Mouse (Mus musculus): ENCODE measurements around the gene Atp6v1f.

Gene Atp6v1f

DNA sequence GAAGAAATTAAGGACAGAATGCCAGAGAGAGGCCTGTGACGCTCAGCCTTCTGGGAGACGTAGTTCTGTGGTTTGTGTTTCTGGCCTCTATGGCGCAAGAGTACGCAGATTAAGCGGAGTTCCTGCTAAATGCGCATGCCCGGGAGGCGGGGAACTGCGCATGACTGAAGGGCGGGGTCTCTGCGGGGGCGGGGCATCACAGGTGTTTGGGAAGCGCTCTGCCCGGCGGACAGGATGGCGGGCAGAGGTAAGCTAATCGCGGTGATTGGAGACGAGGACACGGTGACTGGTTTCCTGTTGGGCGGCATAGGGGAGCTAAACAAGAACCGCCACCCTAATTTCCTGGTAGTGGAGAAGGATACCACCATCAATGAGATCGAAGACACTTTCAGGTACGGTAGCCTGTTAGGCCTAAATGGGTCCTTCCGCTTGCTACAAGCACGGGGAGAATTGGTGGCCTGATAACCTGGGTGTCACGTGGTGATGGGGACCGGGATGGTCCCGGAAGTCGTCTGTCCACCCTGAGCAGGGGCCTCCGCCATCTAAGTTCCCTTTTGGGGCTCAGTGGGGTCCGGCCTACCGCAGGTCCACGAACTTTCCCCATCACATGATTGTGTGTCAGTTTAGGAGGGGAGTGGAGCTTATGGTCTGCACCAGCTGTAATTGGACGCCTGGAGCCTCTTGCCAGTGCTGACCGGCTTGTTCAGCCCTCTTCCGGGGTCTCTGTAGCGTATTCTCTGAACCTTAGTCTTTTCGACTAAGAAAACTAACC is at the start of gene Atp6v1f:
Atp6v1f (plus strand) TSS at position 136 of the 772 bp plus-strand sequence.
- peak; percentile 93 for DNase-seq

DNA sequence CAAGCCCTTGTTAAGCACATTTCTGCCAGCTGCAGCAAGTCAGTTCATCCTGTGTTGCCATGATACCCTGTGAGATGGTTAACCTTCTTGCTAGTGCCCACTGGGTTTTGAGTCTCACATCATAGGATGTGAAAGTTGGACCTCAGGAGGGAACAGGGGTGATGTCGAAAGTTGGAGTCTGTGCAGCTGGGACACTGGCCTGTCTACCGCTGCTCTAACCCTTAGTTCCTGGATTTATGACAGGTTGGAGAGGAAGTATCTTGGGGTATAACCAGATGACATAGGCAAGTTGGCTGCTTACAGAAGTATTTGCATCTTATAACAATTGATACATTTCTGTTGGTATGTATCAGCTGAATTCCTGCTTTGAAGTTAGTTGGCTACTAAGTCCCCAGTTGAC is 46.9 kb upstream of the Atp6v1f start:
- DNase-seq: no peak

DNA sequence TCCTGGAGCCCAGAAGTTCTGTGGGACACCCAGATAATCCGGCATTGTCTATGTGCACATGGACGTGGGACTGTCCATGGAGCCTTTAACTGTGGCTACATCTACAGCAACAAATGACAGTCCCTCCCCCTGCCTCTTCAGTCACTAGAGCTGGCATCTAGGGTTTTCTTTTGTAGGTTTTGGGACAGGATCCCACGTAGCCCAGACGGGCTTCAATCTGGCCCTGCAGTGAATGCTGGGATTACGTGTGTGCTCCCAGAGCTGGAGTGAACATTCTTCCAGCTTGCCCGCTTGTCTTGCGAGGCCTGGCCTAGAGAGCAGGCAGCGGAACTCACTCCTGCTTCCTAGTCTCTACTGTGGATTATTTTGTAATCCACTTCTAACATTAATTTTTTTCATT is 42.4 kb upstream of the Atp6v1f start:
- no peak for DNase-seq

DNA sequence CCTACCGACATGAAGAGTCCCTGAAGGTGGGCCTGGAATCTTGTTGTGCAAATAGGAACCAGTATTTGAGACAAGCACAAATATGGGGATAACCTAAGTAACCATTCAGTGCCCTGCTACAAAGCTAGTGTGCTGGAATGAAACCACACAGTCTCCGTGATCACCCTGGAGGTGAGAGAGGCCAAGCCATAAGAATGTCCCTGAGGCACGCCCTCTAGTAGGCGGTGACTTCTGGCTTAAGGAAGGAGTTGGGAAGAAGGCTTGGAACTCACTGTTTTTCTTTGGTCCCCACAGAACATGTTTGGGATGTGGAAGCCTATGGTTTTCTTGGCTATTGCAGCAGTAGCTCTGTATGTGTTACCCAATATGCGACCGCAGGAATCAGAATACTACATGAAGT is 41.2 kb upstream of the Atp6v1f start:
- DNase-seq: no peak

DNA sequence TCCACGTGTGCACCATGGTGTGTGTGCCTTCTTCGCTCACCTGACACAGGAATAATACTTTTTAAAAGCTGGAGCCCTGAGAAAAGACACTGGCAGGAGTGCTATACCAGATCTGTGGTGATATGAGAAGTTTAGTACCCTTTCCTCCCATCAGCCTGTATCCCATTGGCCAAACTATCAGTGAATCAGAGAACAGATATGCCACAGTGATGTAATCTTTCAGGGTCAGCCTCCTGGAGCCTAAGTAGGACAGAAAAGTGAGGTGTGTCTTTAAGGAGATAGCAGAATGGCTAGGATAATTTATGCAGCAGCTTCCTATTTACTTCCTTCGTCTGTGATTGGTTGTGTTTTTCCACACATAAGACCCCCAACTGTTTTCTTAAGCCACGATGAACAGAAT is 39.3 kb upstream of the Atp6v1f start:
- no peak for DNase-seq

DNA sequence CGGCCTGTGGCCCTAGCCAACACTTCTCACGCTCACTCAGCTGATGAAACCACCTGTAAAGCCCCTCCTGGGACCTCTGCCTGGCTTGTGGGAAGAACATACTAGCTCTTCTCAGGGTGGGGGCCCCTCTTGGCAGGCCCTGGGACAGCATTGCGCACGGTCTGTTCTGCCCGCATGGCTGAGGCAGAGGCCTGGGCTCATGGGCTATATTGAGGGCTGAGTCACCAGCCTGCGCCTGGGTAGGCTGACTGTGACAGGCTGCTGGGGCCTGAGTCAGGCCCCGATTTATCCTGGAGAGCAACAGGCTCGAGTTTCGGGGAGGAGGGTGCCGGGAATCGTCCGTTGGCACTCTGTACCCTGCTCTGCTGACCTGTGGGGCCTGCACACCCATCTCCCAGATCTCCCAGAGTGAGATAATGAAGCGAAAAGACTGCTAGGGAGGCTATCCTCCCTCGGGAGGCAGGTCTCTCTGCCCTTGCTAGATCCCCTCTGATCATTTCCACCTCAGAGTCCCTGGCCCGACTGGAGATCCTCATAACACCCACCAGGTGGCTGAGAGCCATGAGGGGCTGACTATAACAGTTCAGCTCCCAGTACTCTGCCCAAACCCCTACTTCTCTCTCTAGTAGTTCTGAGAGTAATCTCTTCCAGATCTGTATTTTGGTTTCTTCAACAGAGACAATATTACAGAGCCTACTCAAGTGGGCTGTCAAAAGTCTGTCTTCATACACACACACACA is 36.7 kb upstream of the Atp6v1f start:
- DNase-seq: no peak

DNA sequence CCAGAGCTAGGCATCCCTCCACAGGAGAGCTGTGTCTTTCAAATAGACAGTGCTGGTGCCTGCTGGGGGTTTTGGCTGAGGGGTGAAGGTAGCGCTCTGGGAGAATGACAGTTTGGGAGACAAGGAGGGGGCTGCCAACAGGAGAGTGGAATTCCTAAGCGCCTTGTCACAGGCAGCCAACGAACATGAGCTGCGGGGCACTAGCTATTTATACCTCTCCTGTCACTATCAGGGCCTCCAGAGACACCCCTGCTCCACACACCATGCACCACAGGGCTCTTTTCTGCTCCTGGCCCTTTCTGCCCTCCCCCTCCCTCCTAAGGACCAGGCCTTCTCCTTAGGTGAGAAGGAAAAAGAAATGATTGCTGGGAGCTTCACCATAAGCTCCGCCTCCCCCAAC is 36.0 kb upstream of the Atp6v1f start:
- DNase-seq: no peak

DNA sequence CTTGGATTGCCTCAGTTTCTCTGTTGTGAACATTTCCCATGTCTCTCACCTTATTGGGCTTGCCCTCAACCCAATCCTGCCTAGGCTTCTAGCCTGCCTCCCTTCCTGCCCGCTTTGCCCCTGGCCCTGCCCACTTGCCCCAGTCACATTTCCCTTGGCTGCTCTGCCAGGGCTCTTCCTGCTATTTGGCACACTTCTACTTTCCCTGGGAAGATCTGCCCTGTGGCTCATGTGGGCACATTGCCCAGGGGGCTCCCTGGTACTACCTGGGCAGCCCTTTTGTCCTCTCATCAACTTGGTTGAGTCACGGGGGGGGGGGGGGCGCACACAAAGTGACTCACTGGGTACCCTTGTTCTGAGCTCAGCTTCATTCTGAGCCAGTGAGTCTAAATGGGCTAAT is 35.4 kb upstream of the Atp6v1f start:
- DNase-seq: no peak

DNA sequence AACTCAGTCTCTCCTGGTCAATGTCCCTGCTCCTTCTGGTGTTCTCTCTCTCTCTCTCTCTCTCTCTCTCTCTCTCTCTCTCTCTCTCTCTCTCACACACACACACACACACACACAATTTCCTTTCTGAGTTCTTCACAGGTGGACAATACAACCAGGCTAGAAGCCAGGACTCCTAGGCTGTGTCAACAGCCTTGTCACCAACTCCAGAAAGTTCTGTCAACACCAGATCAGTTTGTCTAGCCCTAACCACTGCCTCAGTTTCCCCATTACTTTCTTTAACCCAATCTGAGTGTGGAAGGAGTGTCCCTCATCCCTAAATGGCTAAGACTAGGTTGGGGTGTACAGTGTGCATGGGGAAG is 34.9 kb upstream of the Atp6v1f start:
- no peak for DNase-seq

DNA sequence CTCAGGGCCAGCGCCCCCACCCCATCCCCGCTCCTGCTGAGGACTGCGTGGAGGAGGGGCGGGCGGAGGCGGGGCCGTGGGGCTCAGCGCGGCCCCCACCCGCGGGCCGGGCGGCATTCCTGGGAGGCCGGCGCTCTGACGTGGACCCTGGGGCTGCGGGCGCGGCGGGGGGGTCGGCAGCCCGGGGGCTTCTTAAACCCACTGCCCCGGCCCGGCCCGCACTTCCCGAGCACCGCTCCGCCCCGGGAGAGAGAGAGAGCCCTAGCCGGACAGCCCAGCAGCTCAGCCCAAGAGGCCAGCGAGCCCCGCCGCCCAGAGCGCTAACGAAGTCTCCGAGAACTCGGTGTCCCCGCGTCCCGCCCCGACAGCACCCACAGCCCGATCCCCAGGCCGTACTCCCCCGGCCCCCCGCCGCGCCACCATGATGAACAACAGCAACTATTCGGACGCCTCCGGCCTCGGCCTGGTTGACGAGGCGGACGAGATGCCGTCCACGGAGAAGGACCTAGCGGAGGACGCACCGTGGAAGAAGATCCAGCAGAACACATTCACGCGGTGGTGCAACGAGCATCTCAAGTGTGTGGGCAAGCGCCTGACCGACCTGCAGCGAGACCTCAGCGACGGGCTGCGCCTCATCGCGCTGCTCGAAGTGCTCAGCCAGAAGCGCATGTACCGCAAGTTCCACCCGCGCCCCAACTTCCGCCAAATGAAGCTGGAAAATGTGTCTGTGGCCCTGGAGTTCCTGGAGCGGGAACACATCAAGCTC is 34.3 kb upstream of the Atp6v1f start, which contains the start of gene Flnc:
Flnc (plus strand) TSS at position 219 of the 766 bp plus-strand sequence.
- no peak for DNase-seq

DNA sequence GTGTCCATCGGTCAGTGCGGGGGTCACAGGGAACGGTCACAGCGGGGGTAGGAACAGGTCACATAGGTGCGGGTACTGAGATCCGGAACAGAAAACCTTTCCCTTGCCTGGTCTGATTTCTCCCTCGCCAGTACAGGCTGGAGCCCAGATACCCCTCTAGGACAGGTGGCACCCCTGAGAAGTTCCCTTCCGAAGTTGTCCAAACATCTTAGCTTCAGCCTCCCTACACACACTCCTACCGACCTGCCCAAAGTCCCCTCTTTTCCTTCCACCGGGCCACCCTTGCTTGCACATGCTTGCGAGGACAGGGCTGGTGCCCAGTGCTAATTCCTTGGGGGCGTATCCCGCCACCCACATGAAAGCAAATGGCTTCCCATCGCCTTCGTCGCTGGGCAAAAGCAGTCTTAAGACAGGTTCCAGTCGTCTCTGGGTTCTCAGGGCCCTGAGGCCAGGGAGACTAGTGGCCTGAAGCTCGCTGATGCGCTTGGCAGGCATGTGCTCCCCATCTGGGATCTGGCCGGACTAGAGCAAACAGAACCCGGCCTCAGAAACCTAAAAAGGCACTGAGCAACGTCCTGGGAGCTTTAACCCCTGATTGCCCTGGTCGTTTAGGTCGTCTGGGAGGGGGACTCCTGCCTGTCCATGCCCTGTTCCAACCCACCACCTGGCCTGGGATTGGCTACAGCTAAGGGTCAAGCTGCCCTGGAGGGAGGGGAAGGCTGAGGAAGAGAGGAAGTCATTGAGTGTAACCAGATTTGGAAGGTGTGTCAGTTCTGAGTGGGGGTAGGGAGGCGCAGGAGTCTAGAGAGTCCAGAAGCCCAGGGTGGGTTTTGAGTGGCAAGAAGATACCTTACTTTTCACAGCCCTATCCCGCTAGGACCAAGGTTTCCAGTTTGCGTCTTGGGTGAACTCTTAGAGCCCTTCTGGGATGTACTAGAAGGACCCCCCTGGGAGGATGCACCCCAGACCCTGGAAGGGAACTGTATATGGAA is 33.4 kb upstream of the Atp6v1f start:
- no peak for DNase-seq

DNA sequence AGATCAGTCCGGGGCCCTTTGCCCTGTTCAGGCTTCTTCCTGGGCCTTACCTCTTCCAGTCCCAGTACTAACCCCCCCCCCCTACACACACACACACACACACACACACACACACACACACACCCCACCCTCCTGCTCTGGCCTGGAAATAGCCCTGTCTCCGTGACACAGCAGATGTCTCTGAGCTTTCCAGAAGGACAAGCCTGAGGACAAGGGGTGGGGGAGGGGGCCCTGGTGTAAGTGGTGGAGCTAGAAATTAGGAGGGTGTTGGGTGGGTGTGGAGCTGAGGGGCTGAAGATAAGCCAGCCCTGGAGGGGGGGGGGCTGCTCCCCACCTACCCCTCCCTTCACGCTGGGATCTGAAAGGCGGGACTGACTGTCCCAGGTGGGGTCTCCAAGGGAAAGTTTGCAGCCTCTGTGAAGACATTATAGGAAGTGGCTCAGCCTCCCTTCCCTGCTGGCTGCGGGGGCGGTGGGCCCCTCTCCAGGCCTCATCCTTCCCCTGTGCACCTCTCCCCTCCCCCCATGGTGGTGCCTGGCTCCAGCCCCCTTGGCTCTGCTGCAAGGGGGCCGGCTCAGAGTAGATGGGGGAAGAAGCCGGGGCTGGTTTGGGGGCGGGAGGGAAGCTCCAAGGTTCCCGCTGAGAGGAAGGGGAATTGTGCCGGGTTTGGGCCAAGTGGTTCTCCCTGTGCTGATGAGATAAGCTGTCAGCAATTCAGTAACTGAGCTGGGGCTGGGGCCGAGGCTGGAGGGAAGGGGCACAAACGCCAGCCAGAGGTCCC is 32.4 kb upstream of the Atp6v1f start:
- no peak for DNase-seq

DNA sequence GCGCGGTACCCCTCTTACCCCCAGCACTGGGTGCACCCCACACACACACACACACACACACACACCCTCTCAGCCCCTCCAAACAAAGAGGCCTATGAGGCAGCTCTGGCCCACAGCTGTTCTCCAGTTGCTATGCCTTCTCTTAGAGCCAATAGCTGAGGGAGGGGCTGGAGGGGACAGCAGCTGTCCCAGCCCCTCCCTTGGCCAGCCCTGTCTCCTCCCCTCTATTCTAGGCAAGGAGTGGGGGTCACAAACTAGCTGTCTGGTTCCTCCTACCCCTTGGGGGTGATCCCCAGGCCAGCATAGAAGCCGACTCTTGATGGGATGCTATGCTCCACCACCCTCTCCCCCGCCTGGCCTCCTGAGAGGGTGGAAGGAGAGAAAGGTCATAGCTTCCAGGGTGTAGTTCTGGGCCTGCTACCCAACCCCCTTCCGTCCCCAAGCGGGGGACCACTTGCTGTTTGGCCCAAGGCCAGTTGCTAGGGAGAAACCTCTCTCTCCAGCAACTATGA is 31.5 kb upstream of the Atp6v1f start:
- DNase-seq: no peak

DNA sequence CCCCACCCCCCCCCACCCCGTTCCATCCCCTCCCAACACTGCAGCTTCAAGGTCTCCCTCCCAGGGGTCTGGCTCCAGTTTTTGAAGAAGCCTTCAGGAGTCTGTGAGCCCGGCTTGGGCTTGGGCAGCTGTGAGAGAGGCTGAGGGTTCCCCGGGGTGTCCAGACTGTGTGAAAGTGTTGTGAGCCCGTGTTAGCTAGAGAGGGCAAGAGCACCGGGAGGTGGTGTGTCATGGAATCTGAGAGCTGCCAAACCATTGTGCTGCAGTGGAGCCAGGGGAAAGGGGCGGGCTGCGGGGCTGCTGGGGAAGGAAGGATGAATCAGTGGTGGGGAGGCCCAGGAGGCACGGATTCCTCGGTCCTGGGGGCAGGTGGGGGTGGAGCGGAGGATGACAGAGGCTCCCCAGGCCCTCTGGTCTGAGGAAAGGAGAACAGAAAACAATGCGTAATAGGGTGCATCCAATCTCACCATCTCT is 31.0 kb upstream of the Atp6v1f start:
- DNase-seq: no peak

DNA sequence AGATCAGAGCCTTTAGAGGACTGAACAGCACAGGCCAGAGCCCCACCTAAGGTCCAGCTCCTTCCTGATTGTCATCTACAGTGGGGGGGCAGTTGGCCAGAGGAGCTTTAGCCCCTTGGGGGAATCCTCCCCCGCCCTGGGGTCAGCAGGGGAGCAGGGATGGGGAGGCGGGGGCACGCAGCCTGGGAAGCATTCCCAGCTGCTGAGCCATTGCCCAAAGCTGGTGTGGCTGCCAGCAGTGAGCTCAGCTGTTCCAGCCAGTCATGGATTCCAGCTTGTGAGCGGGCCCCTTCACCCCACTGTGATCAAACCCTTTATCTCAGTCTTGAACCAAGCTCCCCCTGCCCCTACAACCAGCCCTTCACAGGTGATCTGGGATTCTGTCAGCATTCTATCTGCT is 28.3 kb upstream of the Atp6v1f start:
- no peak for DNase-seq

DNA sequence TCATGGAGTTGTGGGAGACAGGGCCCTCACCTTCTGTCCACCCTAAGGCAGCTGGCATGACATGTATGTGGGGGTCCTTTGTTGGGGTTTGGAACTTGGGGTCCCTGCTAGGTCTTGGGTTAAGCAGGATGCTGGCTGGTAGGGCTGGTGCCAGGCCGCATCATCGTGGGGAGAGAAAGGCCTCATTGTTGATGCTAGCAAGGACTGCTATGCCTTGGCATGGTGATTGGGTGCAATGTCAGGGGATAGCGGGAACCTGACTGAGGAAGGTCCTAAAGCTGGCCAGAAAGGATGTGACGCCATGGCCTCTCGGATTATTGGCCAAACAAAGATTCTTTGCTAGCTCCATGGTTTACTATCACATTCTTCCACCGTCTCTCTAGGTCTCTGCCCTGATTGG is 27.7 kb upstream of the Atp6v1f start:
- no peak for DNase-seq

DNA sequence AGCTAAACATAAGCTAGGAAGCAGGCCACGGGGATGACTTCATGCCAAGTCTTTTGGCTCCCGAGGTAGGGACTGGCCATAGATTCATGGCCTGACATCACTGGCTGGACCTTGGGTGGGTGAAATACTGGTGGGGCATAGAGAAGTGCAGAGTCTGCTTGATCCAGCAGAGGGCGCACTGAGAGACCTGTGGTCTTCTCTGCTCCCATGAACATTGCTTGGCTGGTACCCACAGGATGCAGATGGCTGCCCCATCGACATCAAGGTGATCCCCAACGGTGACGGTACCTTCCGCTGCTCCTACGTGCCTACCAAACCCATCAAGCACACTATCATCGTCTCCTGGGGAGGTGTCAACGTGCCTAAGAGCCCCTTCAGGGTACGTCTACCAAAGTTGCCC is 22.7 kb upstream of the Atp6v1f start:
- no peak for DNase-seq

DNA sequence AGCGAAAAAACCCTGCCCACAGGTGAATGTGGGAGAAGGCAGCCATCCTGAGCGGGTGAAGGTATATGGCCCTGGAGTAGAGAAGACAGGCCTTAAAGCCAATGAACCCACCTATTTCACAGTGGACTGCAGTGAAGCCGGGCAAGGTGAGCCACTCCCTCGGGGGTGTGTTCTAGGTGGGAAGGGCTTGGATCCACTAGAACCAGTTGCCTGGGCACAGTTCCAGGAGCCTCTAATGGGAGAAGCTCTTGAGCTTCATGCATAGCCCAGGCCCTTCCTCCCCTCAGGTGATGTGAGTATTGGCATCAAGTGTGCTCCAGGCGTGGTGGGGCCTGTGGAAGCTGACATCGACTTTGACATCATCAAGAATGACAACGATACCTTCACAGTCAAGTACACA is 22.2 kb upstream of the Atp6v1f start:
- no peak for DNase-seq

DNA sequence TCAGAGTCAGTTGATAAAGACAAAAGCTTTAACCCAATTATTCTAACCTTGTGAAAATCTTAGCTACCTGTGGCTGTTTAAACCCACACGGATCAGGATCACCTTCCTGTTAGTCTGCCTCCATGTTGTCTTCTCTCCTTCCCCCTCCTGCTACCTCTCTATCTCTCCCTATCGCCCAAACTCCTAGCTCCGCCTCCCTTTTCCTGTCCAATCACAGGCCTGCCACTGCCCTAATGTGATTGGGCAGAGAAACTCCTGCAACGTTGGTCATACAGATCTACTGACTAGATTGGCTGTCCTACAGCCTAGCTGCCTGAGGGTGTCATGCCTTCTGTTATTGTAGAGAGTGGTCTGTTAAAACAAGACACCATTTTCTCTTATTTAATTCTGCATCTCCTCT is 17.7 kb upstream of the Atp6v1f start:
- no peak for DNase-seq

DNA sequence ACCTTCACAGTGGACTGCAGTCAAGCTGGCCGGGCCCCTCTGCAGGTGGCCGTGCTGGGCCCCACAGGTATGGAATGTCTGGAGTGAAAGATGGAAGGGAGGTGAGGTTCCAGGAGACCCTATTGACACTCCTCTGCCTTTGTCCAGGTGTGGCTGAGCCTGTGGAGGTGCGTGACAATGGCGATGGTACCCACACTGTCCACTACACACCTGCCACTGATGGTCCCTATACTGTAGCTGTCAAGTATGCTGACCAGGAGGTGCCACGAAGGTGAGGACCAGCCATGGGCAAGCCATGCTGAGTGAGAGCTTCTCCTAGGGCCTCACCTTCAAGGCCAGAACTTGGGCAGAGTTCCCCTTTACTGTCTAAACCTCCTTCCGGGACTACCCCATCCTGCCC is 16.9 kb upstream of the Atp6v1f start:
- no peak for DNase-seq

DNA sequence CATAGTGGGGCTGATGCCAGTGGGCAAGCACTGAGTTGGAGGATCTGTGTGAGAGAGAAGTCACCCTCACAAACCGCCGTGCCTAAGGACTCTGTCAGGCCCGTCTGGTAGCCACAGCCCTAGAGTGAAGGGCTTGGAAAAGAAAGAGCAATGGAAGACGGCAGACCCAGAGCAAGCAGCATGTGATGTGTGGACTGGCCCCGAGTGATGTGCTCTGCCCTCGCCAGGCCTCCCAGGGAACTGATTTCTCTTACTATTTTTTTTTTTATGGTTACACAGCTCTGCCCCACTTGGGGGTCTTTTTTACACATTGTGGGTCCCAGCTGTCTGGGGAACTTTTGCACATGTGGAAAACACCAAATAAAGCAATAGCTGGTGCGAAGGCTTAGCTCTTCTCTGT is 6.0 kb upstream of the Atp6v1f start:
- DNase-seq: no peak

Data from cerebellum, adult 11-12 months (tissue).